Mouse (Mus musculus) hindlimb bud, embryonic 11.5 days (tissue): Measurements from ENCODE around the gene Setd7.
"Not testable (repeated sequence)": the region's sequence is repeated elsewhere in the genome, so short reads cannot be mapped to it uniquely, and the experiment has no call there.

Source experiments
- DNase-seq: peaks from one replicate; pipeline ENCODE4 v3.0.0-alpha.2; 2012; ENCODE audit warnings: low read depth, low spot score; ENCODE audit errors: extremely low spot score

The Setd7 gene

GRCm38 (mm10) chr3:51560511-51561108 lies at the start of gene Setd7:
TSS of gene Setd7 (minus strand) at chr3:51560879.
- DNase-seq: no peak

GRCm38 (mm10) chr3:51604489-51604888 lies 43.8 kb upstream of the Setd7 start:
- no peak for DNase-seq

GRCm38 (mm10) chr3:51603705-51604291 lies 43.1 kb upstream of the Setd7 start:
- DNase-seq: no peak

- DNase-seq: no peak
These were observed 40.8 kb upstream of the Setd7 start for GRCm38 (mm10) chr3:51601461-51601860.

GRCm38 (mm10) chr3:51600728-51601127 lies 40.0 kb upstream of the Setd7 start:
- no peak for DNase-seq

- no peak for DNase-seq
These were observed 38.5 kb upstream of the Setd7 start for GRCm38 (mm10) chr3:51599057-51599630.

- DNase-seq: no peak
These were observed 35.9 kb upstream of the Setd7 start for GRCm38 (mm10) chr3:51596538-51596937.

- no peak for DNase-seq
These were observed 32.8 kb upstream of the Setd7 start for GRCm38 (mm10) chr3:51593506-51593905.

- DNase-seq: no peak
These were observed 30.9 kb upstream of the Setd7 start for GRCm38 (mm10) chr3:51591591-51591990.

- no peak for DNase-seq
These were observed 29.7 kb upstream of the Setd7 start for GRCm38 (mm10) chr3:51590207-51590892.

GRCm38 (mm10) chr3:51587697-51588262 lies 27.1 kb upstream of the Setd7 start:
- no peak for DNase-seq

GRCm38 (mm10) chr3:51583574-51584391 lies 23.1 kb upstream of the Setd7 start:
- peak; percentile 82 for DNase-seq

- not testable (repeated sequence) for DNase-seq
These were observed 18.6 kb upstream of the Setd7 start for GRCm38 (mm10) chr3:51579243-51579642.

GRCm38 (mm10) chr3:51577816-51578749 lies 17.4 kb upstream of the Setd7 start:
- DNase-seq: no peak

- no peak for DNase-seq
These were observed 16.7 kb upstream of the Setd7 start for GRCm38 (mm10) chr3:51577359-51577758.

GRCm38 (mm10) chr3:51573915-51574314 lies 13.2 kb upstream of the Setd7 start:
- no peak for DNase-seq

- DNase-seq: no peak
These were observed 9.5 kb upstream of the Setd7 start for GRCm38 (mm10) chr3:51570200-51570599.

GRCm38 (mm10) chr3:51561993-51562385 lies 1.3 kb upstream of the Setd7 start:
- DNase-seq: no peak

GRCm38 (mm10) chr3:51561109-51561992 lies 672 bp upstream of the Setd7 start:
- no peak for DNase-seq
